In genomic region chr3:109273802-109274155, GRCm38 (mm10) we compare ENCODE assay signal across 25 mouse cellular contexts.
DNase-seq lines count a peak whose midpoint lies in the region; ATAC-seq and TF ChIP-seq lines count a peak whose summit lies in the region.
"Had no signal": no experiment of that assay in that cellular context is flagged by ENCODE, and none has a peak within 500 bp of the region (broad histone marks: within the 10 kb centered on the region; RNA-seq: fewer than 3 reads in every experiment).

No protein-coding gene starts in this region.

- no peaks in the 10 kb centered on the region for H3K9me3 ChIP-seq in hindbrain, embryonic 15.5 days
- no peaks in the 10 kb centered on the region for H3K9me3 ChIP-seq in midbrain, embryonic 14.5 days (ENCODE audit: control insufficient read depth, low read length)
- no peaks in the 10 kb centered on the region for H3K9me3 ChIP-seq in forebrain, embryonic 12.5 days
- H3K9me3 ChIP-seq: heart, embryonic 13.5 days; kidney, embryonic 15.5 days; limb, embryonic 10.5 days; liver, embryonic 15.5 days; lung, embryonic 15.5 days had no signal

- no peak for ATAC-seq in hindbrain, embryonic 15.5 days (ENCODE audit: low FRiP score, low read depth)
- ATAC-seq in midbrain, embryonic 14.5 days (ENCODE audit: low FRiP score, low TSS enrichment), result peak; percentile 37; the same call in 1 of the 2 replicates
- ATAC-seq in forebrain, embryonic 12.5 days (ENCODE audit: low FRiP score), result no peak

- H3K9ac ChIP-seq in hindbrain, embryonic 15.5 days, result no peak overlapping the region
- no peak overlapping the region for H3K9ac ChIP-seq in midbrain, embryonic 14.5 days (replicated peaks; ENCODE audit: low read length)
- no peak overlapping the region for H3K9ac ChIP-seq in forebrain, embryonic 12.5 days
- H3K9ac ChIP-seq: heart, embryonic 13.5 days; kidney, embryonic 15.5 days; liver, embryonic 15.5 days; lung, embryonic 15.5 days had no signal

- H3K4me3 ChIP-seq in layer of hippocampus, adult 2 months, result no peak overlapping the region
- no peak overlapping the region for H3K4me3 ChIP-seq in hindbrain, embryonic 15.5 days
- H3K4me3 ChIP-seq in midbrain, embryonic 14.5 days (replicated peaks; ENCODE audit: low read depth, low read length), result no peak overlapping the region
- H3K4me3 ChIP-seq in forebrain, embryonic 12.5 days (replicated peaks), result no peak overlapping the region
- H3K4me3 ChIP-seq: heart, embryonic 13.5 days; kidney, embryonic 15.5 days; limb, embryonic 10.5 days; liver, embryonic 15.5 days; lung, embryonic 15.5 days had no signal

- H3K4me1 ChIP-seq in hindbrain, embryonic 15.5 days (replicated peaks), result no peaks in the 10 kb centered on the region
- H3K4me1 ChIP-seq in midbrain, embryonic 14.5 days (ENCODE audit: control insufficient read depth, insufficient read depth, low read length), result peaks cover 7% of the 10 kb centered on the region
- H3K4me1 ChIP-seq in forebrain, embryonic 12.5 days, result peaks cover 4% of the 10 kb centered on the region; the same call in 1 of the 2 replicates
- H3K4me1 ChIP-seq: kidney, embryonic 15.5 days; limb, embryonic 10.5 days; liver, embryonic 15.5 days; lung, embryonic 15.5 days had no signal

- TF ChIP-seq CTCF in layer of hippocampus, adult 2 months (conservative IDR thresholded peaks at IDR 0.05), result no peak

- DNase-seq in layer of hippocampus, adult 2 months (ENCODE audit: low spot score in 2 of 2), result no peak
- no peak for DNase-seq in layer of hippocampus, adult 8-10 months (ENCODE audit: low spot score in 2 of 2)
- no peak for DNase-seq in midbrain, embryonic 14.5 days
- DNase-seq in spleen, postnatal 4 days (ENCODE audit: low spot score in 2 of 2), result no peak
- no peak for DNase-seq in urinary bladder, postnatal 14 days (ENCODE audit: low spot score)
- DNase-seq: B cell, adult 2 months; cerebellum, adult 11-12 months; cerebellum, postnatal 10 days; embryo, embryonic 11 days; gastrocnemius, postnatal 25 days; heart, postnatal 14 days; kidney, adult 11 months; kidney, postnatal 4 days; liver; lung, postnatal 4 days had no signal

- H3K4me2 ChIP-seq in hindbrain, embryonic 15.5 days, result no peak overlapping the region
- H3K4me2 ChIP-seq in midbrain, embryonic 14.5 days (ENCODE audit: low read length), result no peak overlapping the region
- H3K4me2 ChIP-seq in forebrain, embryonic 12.5 days, result no peak overlapping the region
- H3K4me2 ChIP-seq: heart, embryonic 13.5 days; kidney, embryonic 15.5 days; liver, embryonic 15.5 days; lung, embryonic 15.5 days had no signal

- no peaks in the 10 kb centered on the region for H3K27me3 ChIP-seq in hindbrain, embryonic 15.5 days
- H3K27me3 ChIP-seq in midbrain, embryonic 14.5 days (ENCODE audit: control insufficient read depth, insufficient read depth, low read length), result no peaks in the 10 kb centered on the region
- no peaks in the 10 kb centered on the region for H3K27me3 ChIP-seq in forebrain, embryonic 12.5 days
- H3K27me3 ChIP-seq: CH12.LX; heart, embryonic 13.5 days; kidney, embryonic 15.5 days; liver, embryonic 15.5 days; lung, embryonic 15.5 days; Patski had no signal

- H3K36me3 ChIP-seq in hindbrain, embryonic 15.5 days, result no peaks in the 10 kb centered on the region
- H3K36me3 ChIP-seq in midbrain, embryonic 14.5 days (ENCODE audit: control insufficient read depth, insufficient read depth, low read length), result no peaks in the 10 kb centered on the region
- no peaks in the 10 kb centered on the region for H3K36me3 ChIP-seq in forebrain, embryonic 12.5 days (replicated peaks)
- H3K36me3 ChIP-seq: G1E; heart, embryonic 13.5 days; kidney, embryonic 15.5 days; limb, embryonic 10.5 days; liver, embryonic 15.5 days; lung, embryonic 15.5 days had no signal

- H3K27ac ChIP-seq in layer of hippocampus, adult 2 months, result peak overlapping the region; percentile 79
- 0 out of 2 replicates have a peak overlapping the region, but pooled peaks have one; percentile 4 for H3K27ac ChIP-seq in hindbrain, embryonic 15.5 days (replicated peaks)
- peak overlapping the region; percentile 71 for H3K27ac ChIP-seq in midbrain, embryonic 14.5 days (replicated peaks; ENCODE audit: low read depth, low read length)
- no peak overlapping the region for H3K27ac ChIP-seq in forebrain, embryonic 12.5 days
- H3K27ac ChIP-seq: kidney, embryonic 15.5 days; limb, embryonic 10.5 days; liver, embryonic 15.5 days; lung, embryonic 15.5 days had no signal

- WGBS in hindbrain, embryonic 15.5 days, result 63% methylated on average over 4 of the region's 4 CpGs
- 56% methylated on average over 4 of the region's 4 CpGs for WGBS in midbrain, embryonic 14.5 days
- 81% methylated on average over 4 of the region's 4 CpGs for WGBS in forebrain, embryonic 12.5 days
